Mouse (Mus musculus) C2C12 (cell line): ENCODE results near the gene Patj. TPM values are rescaled to one million over a fixed set of nuclear protein-coding genes. Genes with fewer than 3 reads are reported as not detected.
"Not testable (repeated sequence)": the region's sequence is repeated elsewhere in the genome, so short reads cannot be mapped to it uniquely, and the experiment has no call there.

ENCODE experiments used
- H3K27me3 ChIP-seq: one replicate; pipeline ENCODE4 v1.6.1; 2011; ENCODE audit not compliant: control insufficient read depth, insufficient read depth, insufficient read length
- H3K36me3 ChIP-seq: one replicate; pipeline ENCODE4 v1.6.1; 2011; ENCODE audit not compliant: control insufficient read depth, insufficient read depth
- H3K4me3 ChIP-seq: one replicate; pipeline ENCODE4 v1.5.1; 2011; ENCODE audit warnings: mild to moderate bottlenecking, control low read depth; ENCODE audit not compliant: poor library complexity, insufficient read depth, severe bottlenecking
- H3K79me2 ChIP-seq: one replicate; pipeline ENCODE4 v1.6.1; 2011; ENCODE audit not compliant: control insufficient read depth, insufficient read depth
- H3K79me3 ChIP-seq: one replicate; pipeline ENCODE4 v1.6.1; 2011; ENCODE audit warnings: low read depth, control low read depth
- H3ac ChIP-seq: one replicate; pipeline ENCODE3; 2011; ENCODE audit warnings: low read depth; ENCODE audit not compliant: control insufficient read depth, insufficient read length
- CEBPB ChIP-seq: IDR thresholded peaks from one replicate; pipeline ENCODE4 v1.6.1; 2011; ENCODE audit warnings: low read depth, mild to moderate bottlenecking, control low read depth, moderate library complexity
- CTCF ChIP-seq: IDR thresholded peaks from one replicate; pipeline ENCODE4 v1.5.1; 2011; ENCODE audit not compliant: control insufficient read depth, insufficient read depth, insufficient read length
- FOSL1 ChIP-seq: IDR thresholded peaks from one replicate; pipeline ENCODE4 v1.8.0; 2011; ENCODE audit warnings: mild to moderate bottlenecking, low read length; ENCODE audit not compliant: poor library complexity, insufficient read depth, severe bottlenecking
- MAX ChIP-seq: IDR thresholded peaks from one replicate; pipeline ENCODE4 v1.6.1; 2011; ENCODE audit warnings: mild to moderate bottlenecking, control low read depth
- MYOD1 ChIP-seq: IDR thresholded peaks from one replicate; pipeline ENCODE4 v1.6.1; 2011; ENCODE audit warnings: low read depth; ENCODE audit not compliant: control insufficient read depth, insufficient read length
- MYOG ChIP-seq: IDR thresholded peaks from one replicate; pipeline ENCODE4 v1.6.1; 2011; ENCODE audit not compliant: control insufficient read depth, insufficient read length; ENCODE audit errors: extremely low read depth
- USF1 ChIP-seq: IDR thresholded peaks from one replicate; pipeline ENCODE4 v1.6.1; 2011; ENCODE audit warnings: low read depth, mild to moderate bottlenecking, control low read depth, moderate library complexity
- polyA plus RNA-seq: library from polyadenylated mRNA; unstranded; fragments of >200 nt; fragmentation: generic; extraction: Trizol; gene quantifications from one replicate; pipeline ENCODE4 v1.2.1, GENCODE M21; 2012; ENCODE audit warnings: missing spikeins

The Patj gene
- polyA plus RNA-seq, 1 experiment, result 3.3 TPM

GRCm38 (mm10) chr4:98622180-98622579 is 226.6 kb downstream of the Patj start:
- H3K36me3 ChIP-seq, result no peaks in the 10 kb centered on the region
- no peaks in the 10 kb centered on the region for H3K79me2 ChIP-seq
- no peak overlapping the region for H3K4me3 ChIP-seq
- no peaks in the 10 kb centered on the region for H3K79me3 ChIP-seq
- TF ChIP-seq CTCF (no peak), CEBPB (no peak), MYOD1 (no peak), MAX (no peak), MYOG (no peak), USF1 (no peak), FOSL1 (no peak)
- H3ac ChIP-seq, result no peak overlapping the region
- no peaks in the 10 kb centered on the region for H3K27me3 ChIP-seq

GRCm38 (mm10) chr4:98622996-98623673 is 227.6 kb downstream of the Patj start:
- Histone ChIP-seq H3ac (no peak overlapping the region), H3K79me2 (no peaks in the 10 kb centered on the region), H3K4me3 (no peak overlapping the region), H3K27me3 (no peaks in the 10 kb centered on the region), H3K79me3 (no peaks in the 10 kb centered on the region), H3K36me3 (no peaks in the 10 kb centered on the region)
- TF ChIP-seq MAX (no peak), CTCF (no peak), MYOG (no peak), USF1 (no peak), CEBPB (no peak), MYOD1 (no peak), FOSL1 (no peak)

- no peaks in the 10 kb centered on the region for H3K79me2 ChIP-seq
- TF ChIP-seq MYOD1 (no peak), CEBPB (no peak), CTCF (no peak), MAX (no peak), USF1 (no peak), MYOG (no peak), FOSL1 (no peak)
- no peak overlapping the region for H3ac ChIP-seq
These were observed 232.7 kb downstream of the Patj start for GRCm38 (mm10) chr4:98628286-98628685.

GRCm38 (mm10) chr4:98629217-98629616 is 233.6 kb downstream of the Patj start:
- not testable (repeated sequence) for H3K79me2 ChIP-seq, H3K79me3 ChIP-seq, H3K36me3 ChIP-seq, H3K4me3 ChIP-seq, H3ac ChIP-seq, H3K27me3 ChIP-seq

More at GRCm38 (mm10) chr4:98628286-98628685, 232.7 kb downstream of the Patj start:
- H3K27me3 ChIP-seq, result no peaks in the 10 kb centered on the region
- no peaks in the 10 kb centered on the region for H3K36me3 ChIP-seq
- H3K4me3 ChIP-seq, result no peak overlapping the region
- H3K79me3 ChIP-seq, result no peaks in the 10 kb centered on the region

GRCm38 (mm10) chr4:98635140-98635837 is 239.7 kb downstream of the Patj start:
- H3K79me3 ChIP-seq, result no peaks in the 10 kb centered on the region
- TF ChIP-seq USF1 (no peak), CEBPB (no peak), CTCF (no peak), MYOD1 (no peak), FOSL1 (no peak), MYOG (no peak), MAX (no peak)
- H3K27me3 ChIP-seq, result no peaks in the 10 kb centered on the region
- H3ac ChIP-seq, result no peak overlapping the region
- no peak overlapping the region for H3K4me3 ChIP-seq
- no peaks in the 10 kb centered on the region for H3K36me3 ChIP-seq
- no peaks in the 10 kb centered on the region for H3K79me2 ChIP-seq

GRCm38 (mm10) chr4:98638731-98639130 is 243.1 kb downstream of the Patj start:
- no peak overlapping the region for H3ac ChIP-seq
- no peak overlapping the region for H3K4me3 ChIP-seq
- TF ChIP-seq FOSL1, result no peak
- H3K27me3 ChIP-seq, result no peaks in the 10 kb centered on the region
- H3K79me3 ChIP-seq, result no peaks in the 10 kb centered on the region
- H3K36me3 ChIP-seq, result no peaks in the 10 kb centered on the region
- H3K79me2 ChIP-seq, result no peaks in the 10 kb centered on the region
